ENCODE assay signal across 14 mouse cellular contexts in the genomic region with DNA sequence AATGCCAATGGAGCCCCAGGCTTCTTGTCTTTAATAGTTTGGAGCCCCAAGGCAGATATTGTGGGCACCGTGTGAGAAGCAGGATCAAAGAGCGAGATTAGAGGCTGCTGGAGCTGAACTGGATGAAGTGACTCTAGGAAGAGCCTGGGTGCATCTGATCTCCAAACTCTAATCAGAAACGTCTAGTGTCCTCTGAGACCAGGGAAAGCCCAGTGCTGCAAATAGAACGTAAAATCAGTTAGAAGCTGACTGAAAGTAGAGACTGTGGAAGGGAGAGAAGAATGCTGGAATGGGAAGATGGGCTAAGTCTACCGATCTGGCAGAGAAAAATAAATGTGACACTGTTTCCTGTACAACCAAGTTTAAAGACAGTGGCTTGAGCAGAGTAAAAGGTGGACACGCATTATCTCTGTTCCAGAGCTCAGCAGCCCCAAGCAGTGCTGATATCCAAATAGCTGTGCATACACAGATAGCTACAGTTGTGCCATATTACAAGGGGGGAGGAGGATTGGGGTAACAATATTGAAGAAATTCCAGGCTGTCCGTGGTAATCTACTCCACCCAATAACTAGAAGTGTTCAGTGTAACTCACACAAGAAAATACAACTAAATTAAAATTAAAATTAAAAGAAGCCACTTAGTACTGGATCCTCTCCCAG. TPM values are rescaled to one million over a fixed set of nuclear protein-coding genes. Genes with fewer than 3 reads are reported as not detected.
A peak's percentile ranks its signal among the peaks of the same experiment; 100 is the strongest.
DNase-seq lines count a peak whose midpoint lies in the region; ATAC-seq and TF ChIP-seq lines count a peak whose summit lies in the region.
"Had no signal": no experiment of that assay in that cellular context is flagged by ENCODE, and none has a peak within 500 bp of the region (broad histone marks: within the 10 kb centered on the region; RNA-seq: fewer than 3 reads in every experiment).

No protein-coding gene starts in this region.

- intact Hi-C loops in heart, postnatal 25 days (cut with DNase I) = no loop called here

- peak overlapping the region; percentile 24; the same call in 1 of the 2 replicates for H3K9ac ChIP-seq in heart, embryonic 13.5 days
- H3K9ac ChIP-seq in MEL (ENCODE audit: control insufficient read depth, low read depth, low read length, poor library complexity, severe bottlenecking) = peak overlapping the region; percentile 4; the same call in 1 of the 2 replicates
- H3K9ac ChIP-seq in liver, postnatal 0 days (replicated peaks) = no peak overlapping the region
- H3K9ac ChIP-seq: hindbrain, embryonic 13.5 days; limb, embryonic 12.5 days; neural tube, embryonic 12.5 days had no signal

- no peak for TF ChIP-seq POLR2A in MEL (IDR thresholded peaks at IDR 0.05; ENCODE audit: control insufficient read depth in 1 of 2, insufficient read depth in 1 of 2, low read depth in 1 of 2, low read length in 2 of 2, poor library complexity in 1 of 2)

- no peak for TF ChIP-seq RAD21 in MEL (IDR thresholded peaks at IDR 0.05; ENCODE audit: low read depth, low read length)

- TF ChIP-seq EP300 in MEL (IDR thresholded peaks at IDR 0.05; ENCODE audit: low read depth in 1 of 2, low read length in 2 of 2) = peak; percentile 89 to 93
- peak; percentile 98 for TF ChIP-seq EP300 in liver, postnatal 0 days (IDR thresholded peaks at IDR 0.05; ENCODE audit: low read depth)

- no peak for DNase-seq in heart, postnatal 25 days (ENCODE audit: low spot score)
- peak; percentile 65 for DNase-seq in MEL (ENCODE audit: low read depth, low spot score)
- DNase-seq in liver, postnatal 0 days = no peak
- no peak for DNase-seq in right cerebral cortex, postnatal 10 days (ENCODE audit: low spot score in 2 of 2)
- DNase-seq in right cerebral cortex, postnatal 25 days = no peak
- DNase-seq in right cerebral cortex, postnatal 36 days (ENCODE audit: low spot score in 2 of 2) = no peak

- no peaks in the 10 kb centered on the region for H3K36me3 ChIP-seq in heart, embryonic 13.5 days
- H3K36me3 ChIP-seq in MEL (ENCODE audit: control insufficient read depth in 1 of 2, insufficient read depth in 2 of 2, low read length in 2 of 2) = peaks cover 0 to 20% of the 10 kb centered on the region in 2 experiments; a peak in 2 of 4 replicates
- no peaks in the 10 kb centered on the region; the same call in 1 of the 2 replicates for H3K36me3 ChIP-seq in erythroblast, embryonic 14.5 days (ENCODE audit: control insufficient read depth)
- no peaks in the 10 kb centered on the region for H3K36me3 ChIP-seq in liver, postnatal 0 days (replicated peaks; ENCODE audit: insufficient read depth, low read length)
- H3K36me3 ChIP-seq: hindbrain, embryonic 13.5 days; limb, embryonic 12.5 days; neural tube, embryonic 12.5 days had no signal

- H3K79me2 ChIP-seq in MEL (ENCODE audit: control insufficient read depth, insufficient read depth, low read length, poor library complexity) = no peaks in the 10 kb centered on the region

- peak overlapping the region; percentile 37; the same call in 1 of the 2 replicates for H3K4me2 ChIP-seq in heart, embryonic 13.5 days
- H3K4me2 ChIP-seq in liver, postnatal 0 days (ENCODE audit: low read depth, low read length) = peak overlapping the region; percentile 62
- H3K4me2 ChIP-seq: limb, embryonic 12.5 days; neural tube, embryonic 12.5 days had no signal

- ATAC-seq in heart, embryonic 13.5 days (ENCODE audit: extremely low read depth, insufficient number of reproducible peaks, low FRiP score, low TSS enrichment) = no peak
- peak; percentile 92 for ATAC-seq in liver, postnatal 0 days

- 23% methylated on average over 7 of the region's 7 CpGs for WGBS in heart, embryonic 13.5 days
- 41% methylated on average over 7 of the region's 7 CpGs for WGBS in liver, postnatal 0 days (ENCODE audit: insufficient replicate concordance)

- TF ChIP-seq CTCF in MEL (IDR thresholded peaks at IDR 0.05 in 2 of 3, conservative IDR thresholded peaks at IDR 0.05 in 1 of 3; ENCODE audit: control insufficient read depth in 1 of 3, insufficient read depth in 1 of 3, low read depth in 2 of 3, low read length in 3 of 3, poor library complexity in 1 of 3, severe bottlenecking in 1 of 3) = no peak
- TF ChIP-seq CTCF in liver, postnatal 0 days (IDR thresholded peaks at IDR 0.05; ENCODE audit: low read depth) = no peak

- no peak overlapping the region for H3K4me3 ChIP-seq in heart, embryonic 13.5 days
- peak overlapping the region; percentile 37 to 39 for H3K4me3 ChIP-seq in MEL (ENCODE audit: control insufficient read depth in 1 of 2, insufficient read depth in 1 of 2, low read depth in 2 of 2, low read length in 2 of 2)
- H3K4me3 ChIP-seq in erythroblast, embryonic 14.5 days (replicated peaks) = peak overlapping the region; percentile 50
- 0 out of 2 replicates have a peak overlapping the region, but pooled peaks have one; percentile 2 for H3K4me3 ChIP-seq in liver, postnatal 0 days (ENCODE audit: low read depth, low read length)
- H3K4me3 ChIP-seq: hindbrain, embryonic 13.5 days; limb, embryonic 12.5 days; neural tube, embryonic 12.5 days had no signal

- H3K27ac ChIP-seq in heart, embryonic 13.5 days (replicated peaks) = no peak overlapping the region
- H3K27ac ChIP-seq in MEL (ENCODE audit: control insufficient read depth, low read depth, low read length) = peak overlapping the region; percentile 46
- H3K27ac ChIP-seq in liver, postnatal 0 days (ENCODE audit: low read depth) = peak overlapping the region; percentile 70; the same call in 1 of the 2 replicates
- H3K27ac ChIP-seq: hindbrain, embryonic 13.5 days; kidney, postnatal 0 days; limb, embryonic 12.5 days; macrophage; neural tube, embryonic 12.5 days had no signal

- no peaks in the 10 kb centered on the region for H3K27me3 ChIP-seq in heart, embryonic 13.5 days (replicated peaks)
- no peaks in the 10 kb centered on the region for H3K27me3 ChIP-seq in MEL (ENCODE audit: control insufficient read depth in 1 of 2, insufficient read depth in 2 of 2, low read length in 2 of 2)
- H3K27me3 ChIP-seq in erythroblast, embryonic 14.5 days (ENCODE audit: control insufficient read depth) = peaks cover 6% of the 10 kb centered on the region
- no peaks in the 10 kb centered on the region for H3K27me3 ChIP-seq in liver, postnatal 0 days (ENCODE audit: insufficient read depth, low read length)
- H3K27me3 ChIP-seq: hindbrain, embryonic 13.5 days; limb, embryonic 12.5 days; neural tube, embryonic 12.5 days had no signal

- peaks cover 16% of the 10 kb centered on the region for H3K4me1 ChIP-seq in heart, embryonic 13.5 days
- peaks cover 5 to 28% of the 10 kb centered on the region in 2 experiments for H3K4me1 ChIP-seq in MEL (ENCODE audit: control insufficient read depth in 1 of 2, insufficient read depth in 2 of 2, low read length in 2 of 2)
- H3K4me1 ChIP-seq in erythroblast, embryonic 14.5 days (ENCODE audit: control insufficient read depth) = peaks cover 69% of the 10 kb centered on the region
- peaks cover 7% of the 10 kb centered on the region; the same call in 1 of the 2 replicates for H3K4me1 ChIP-seq in liver, postnatal 0 days (ENCODE audit: insufficient read depth)
- H3K4me1 ChIP-seq: hindbrain, embryonic 13.5 days had no signal

- no peaks in the 10 kb centered on the region for H3K9me3 ChIP-seq in heart, embryonic 13.5 days
- H3K9me3 ChIP-seq in MEL (replicated peaks; ENCODE audit: insufficient read depth, low read length) = no peaks in the 10 kb centered on the region
- no peaks in the 10 kb centered on the region for H3K9me3 ChIP-seq in erythroblast, embryonic 14.5 days (ENCODE audit: control insufficient read depth, low read length)
- no peaks in the 10 kb centered on the region for H3K9me3 ChIP-seq in liver, postnatal 0 days (ENCODE audit: low read length)
- H3K9me3 ChIP-seq: hindbrain, embryonic 13.5 days; limb, embryonic 12.5 days; neural tube, embryonic 12.5 days had no signal

TF ChIP-seq in MEL, 35 proteins besides CTCF, POLR2A, EP300 and RAD21:
- TF ChIP-seq MYB (IDR thresholded peaks at IDR 0.05; ENCODE audit: low read depth, low read length) (peak; percentile 13; the same call in 1 of the 2 replicates), ETS1 (IDR thresholded peaks at IDR 0.05; ENCODE audit: low read depth, low read length) (peak; percentile 55; the same call in 1 of the 2 replicates), ZC3H11A (IDR thresholded peaks at IDR 0.05; ENCODE audit: low read depth, low read length) (no peak), MAX (IDR thresholded peaks at IDR 0.05; ENCODE audit: low read length) (no peak), MXI1 (IDR thresholded peaks at IDR 0.05; ENCODE audit: low read depth, low read length) (no peak), POLR2AphosphoS2 (IDR thresholded peaks at IDR 0.05; ENCODE audit: low read length) (no peak), TCF12 (IDR thresholded peaks at IDR 0.05; ENCODE audit: low read depth, low read length) (peak; percentile 93), GATA1 (IDR thresholded peaks at IDR 0.05; ENCODE audit: low read depth, low read length) (peak; percentile 92), TAL1 (IDR thresholded peaks at IDR 0.05; ENCODE audit: low read length) (peak; percentile 88)

RNA-seq across cellular contexts. Expression of a gene that starts 9.7 kb away (rescaled TPM):
- 0.66 and 0.99 TPM in 2 replicates for polyA plus RNA-seq in heart, embryonic 13.5 days (2015; fragmentation: Nextera tagmentation; extraction: Ambion mirVana)
- under 1 TPM; 0.13 to 0.17 TPM for total RNA-seq in heart, postnatal 25 days (2021)
- total RNA-seq in MEL (2012; rRNA removed) = 5.6 and 5.8 TPM in 2 replicates
- polyA plus RNA-seq in MEL (2012; ENCODE audit: insufficient read depth in 1 of 2, insufficient read length in 2 of 2, low read depth in 1 of 2, low replicate concordance in 2 of 2, missing spikeins in 1 of 2) = 1 to 10 TPM in 1 of 2 experiments, not detected in 1; 5.8 TPM
- under 0.01 TPM in 1 of 2 replicates, not detected in the other for polyA plus RNA-seq in erythroblast, embryonic 14.5 days (2012)
- polyA plus RNA-seq in liver, postnatal 0 days (2015; fragmentation: Nextera tagmentation; extraction: Ambion mirVana) = 0.87 and 1.4 TPM in 2 replicates
- total RNA-seq: granulocyte monocyte progenitor cell, adult 5-6 weeks had no signal
- polyA plus RNA-seq: macrophage had no signal

RNA-seq across cellular contexts. Expression of a gene that starts 14.8 kb away (rescaled TPM):
- 20.7 and 20.8 TPM in 2 replicates for polyA plus RNA-seq in heart, embryonic 13.5 days (2015; fragmentation: Nextera tagmentation; extraction: Ambion mirVana)
- 10 to 100 TPM; 17.4 to 17.9 TPM for total RNA-seq in heart, postnatal 25 days (2021)
- total RNA-seq in MEL (2012; rRNA removed) = 12.2 and 12.5 TPM in 2 replicates
- polyA plus RNA-seq in MEL (2012; ENCODE audit: insufficient read depth in 1 of 2, insufficient read length in 2 of 2, low read depth in 1 of 2, low replicate concordance in 2 of 2, missing spikeins in 1 of 2) = 1 to 10 TPM in 1 of 2 experiments, not detected in 1; 7.1 TPM
- polyA plus RNA-seq in erythroblast, embryonic 14.5 days (2012) = 0.17 and 0.46 TPM in 2 replicates
- 10.2 and 11.8 TPM in 2 replicates for polyA plus RNA-seq in liver, postnatal 0 days (2015; fragmentation: Nextera tagmentation; extraction: Ambion mirVana)
